Mouse (Mus musculus): ENCODE measurements around the gene Zbtb48. TPM values are rescaled to one million over a fixed set of nuclear protein-coding genes. Genes with fewer than 3 reads are reported as not detected.
A peak's percentile ranks its signal among the peaks of the same experiment; 100 is the strongest.

Gene Zbtb48
- total RNA-seq, 2 experiments from 2014 or later, result 8.6 to 9.7 TPM

- no peak for DNase-seq
Observed at GRCm38 (mm10) chr4:152029997-152030396, 2.5 kb upstream of the Zbtb48 start.

- DNase-seq, result peak; percentile 25 to 52
Observed at GRCm38 (mm10) chr4:152029087-152029486, 1.6 kb upstream of the Zbtb48 start.

GRCm38 (mm10) chr4:152028456-152028855, 985 bp upstream of the Zbtb48 start:
- DNase-seq, result no peak

- DNase-seq, result peak; percentile 47 to 70
Observed at GRCm38 (mm10) chr4:152026751-152027508, 541 bp downstream of the Zbtb48 start.

GRCm38 (mm10) chr4:152024525-152024924, 2.9 kb downstream of the Zbtb48 start:
- no peak for DNase-seq

GRCm38 (mm10) chr4:152022506-152022905, 5.0 kb downstream of the Zbtb48 start:
- DNase-seq, result no peak

GRCm38 (mm10) chr4:152021568-152022097, 5.8 kb downstream of the Zbtb48 start:
- DNase-seq, result no peak

- DNase-seq, result no peak
Observed at GRCm38 (mm10) chr4:152020024-152020423, 7.4 kb downstream of the Zbtb48 start.

- DNase-seq, result no peak
Observed at GRCm38 (mm10) chr4:152019073-152019472, 8.4 kb downstream of the Zbtb48 start.

- DNase-seq, result no peak
Observed at GRCm38 (mm10) chr4:152013036-152013813, 14.2 kb downstream of the Zbtb48 start.

- DNase-seq, result no peak
Observed at GRCm38 (mm10) chr4:152012109-152012508, 15.4 kb downstream of the Zbtb48 start.

GRCm38 (mm10) chr4:152011171-152011760, 16.2 kb downstream of the Zbtb48 start:
- DNase-seq, result no peak

GRCm38 (mm10) chr4:152010707-152011134, 16.8 kb downstream of the Zbtb48 start:
- peak in 1 of 2 experiments; percentile 17 for DNase-seq

GRCm38 (mm10) chr4:152010091-152010706, 17.3 kb downstream of the Zbtb48 start:
- DNase-seq, result peak; percentile 74 to 76

- peak; percentile 73 to 74 for DNase-seq
Observed at GRCm38 (mm10) chr4:152009076-152010051, 18.1 kb downstream of the Zbtb48 start.

- DNase-seq, result peak; percentile 97 to 98
Observed at GRCm38 (mm10) chr4:152008622-152009075, 18.8 kb downstream of the Zbtb48 start, which contains the start of gene Klhl21. TSS of gene Klhl21 (plus strand) at chr4:152008803.

- peak in 1 of 2 experiments; percentile 33 for DNase-seq
Observed at GRCm38 (mm10) chr4:152008148-152008500, 19.3 kb downstream of the Zbtb48 start.

GRCm38 (mm10) chr4:152007481-152008147, 19.9 kb downstream of the Zbtb48 start:
- no peak for DNase-seq

GRCm38 (mm10) chr4:152006812-152007211, 20.7 kb downstream of the Zbtb48 start:
- no peak for DNase-seq

GRCm38 (mm10) chr4:152006137-152006536, 21.3 kb downstream of the Zbtb48 start:
- peak in 1 of 2 experiments; percentile 50 for DNase-seq

Measured in adrenal gland, postnatal 36 days (tissue).